Mouse (Mus musculus): ENCODE data around the gene Gm38392. TPM values are rescaled to one million over a fixed set of nuclear protein-coding genes. Genes with fewer than 3 reads are reported as not detected.

Gm38392 gene
- polyA plus RNA-seq, 1 experiment from 2014 or later: not detected

- WGBS: 5% methylated on average over 2 of the region's 2 CpGs
- Histone ChIP-seq H3K4me3 (no peak overlapping the region), H3K27me3 (peaks cover 10% of the 10 kb centered on the region; the same call in 1 of the 2 replicates), H3K36me3 (ENCODE audit: poor library complexity, severe bottlenecking) (no peaks in the 10 kb centered on the region), H3K27ac (no peak overlapping the region), H3K9ac (no peak overlapping the region), H3K4me2 (no peak overlapping the region), H3K9me3 (replicated peaks) (no peaks in the 10 kb centered on the region), H3K4me1 (peaks cover 50% of the 10 kb centered on the region)
- ATAC-seq: no peak
Observed at GRCm38 (mm10) chr3:88244071-88244470, 42.9 kb downstream of the Gm38392 start.

DNA sequence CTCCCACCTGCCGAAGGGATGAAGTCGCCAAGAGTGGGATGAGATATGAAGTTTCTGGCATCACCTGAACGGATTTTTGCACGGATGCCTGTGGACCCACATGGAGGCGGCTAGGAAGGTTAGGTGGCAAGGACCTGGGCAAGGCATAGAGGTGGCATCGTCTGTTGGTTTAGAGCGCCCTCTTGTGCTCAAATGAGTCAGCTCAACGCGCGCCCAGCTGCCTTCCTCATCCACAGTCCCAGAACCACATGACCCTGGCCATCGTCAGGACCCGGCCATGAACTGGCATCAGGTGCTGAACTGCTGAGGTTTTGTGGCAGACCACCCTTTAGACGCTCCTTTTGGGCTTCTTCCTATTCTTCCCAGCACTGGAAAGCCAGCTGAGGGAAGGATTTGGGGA, 44.5 kb downstream of the Gm38392 start:
- Histone ChIP-seq H3K9me3 (replicated peaks) (no peaks in the 10 kb centered on the region), H3K4me2 (peak overlapping the region; percentile 57), H3K27ac (peak overlapping the region; percentile 100), H3K9ac (peak overlapping the region; percentile 66), H3K27me3 (peaks cover 15% of the 10 kb centered on the region; the same call in 1 of the 2 replicates), H3K4me3 (no peak overlapping the region), H3K4me1 (peaks cover 65% of the 10 kb centered on the region), H3K36me3 (ENCODE audit: poor library complexity, severe bottlenecking) (no peaks in the 10 kb centered on the region)
- ATAC-seq: peak; percentile 67
- WGBS: under 1% methylated on average over 13 of the region's 13 CpGs

DNA sequence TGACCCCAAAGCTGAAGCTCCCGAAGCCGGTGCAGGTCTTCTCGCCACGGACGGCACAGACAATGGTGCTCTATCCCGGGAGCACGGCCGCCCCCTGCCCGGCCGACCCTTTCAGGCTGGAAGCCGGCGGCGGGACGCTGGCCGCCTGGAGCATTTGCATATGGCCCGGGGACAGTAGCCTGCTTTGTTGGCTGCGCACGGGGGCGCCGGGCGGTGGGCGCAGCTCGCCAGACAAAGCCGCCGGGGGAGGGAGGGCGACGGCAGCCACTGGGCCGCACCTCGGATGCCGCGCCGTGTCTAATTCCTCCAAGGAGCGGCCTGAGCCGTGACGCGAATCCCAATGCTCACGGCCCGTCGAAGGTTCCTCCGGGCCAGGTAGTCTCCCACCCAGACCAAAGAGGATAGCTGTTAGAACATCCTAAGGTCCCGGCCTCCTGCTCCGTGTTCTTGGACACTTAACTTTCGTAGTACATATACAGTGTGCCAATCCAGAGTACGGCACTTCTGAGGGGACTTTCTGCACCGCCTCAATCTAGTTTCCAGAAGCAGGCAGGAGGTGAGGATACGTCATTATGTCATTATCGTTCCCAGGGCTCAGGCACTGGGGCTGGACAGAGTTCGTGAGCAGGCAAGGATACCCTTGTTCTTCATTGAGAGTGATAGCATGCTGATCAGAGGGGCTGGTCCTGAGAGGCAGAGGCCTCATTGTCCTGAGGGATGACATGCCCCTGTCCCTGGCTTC, 45.8 kb downstream of the Gm38392 start:
- Histone ChIP-seq H3K9me3 (replicated peaks) (no peaks in the 10 kb centered on the region), H3K27me3 (peaks cover 15% of the 10 kb centered on the region; the same call in 1 of the 2 replicates), H3K4me2 (peak overlapping the region; percentile 57), H3K4me3 (peak overlapping the region; percentile 26), H3K9ac (peak overlapping the region; percentile 66), H3K27ac (peak overlapping the region; percentile 100), H3K36me3 (ENCODE audit: poor library complexity, severe bottlenecking) (no peaks in the 10 kb centered on the region), H3K4me1 (peaks cover 78% of the 10 kb centered on the region)
- ATAC-seq: peak; percentile 24
- under 1% methylated on average over 40 of the region's 48 CpGs for WGBS

- Histone ChIP-seq H3K4me3 (no peak overlapping the region), H3K4me1 (peaks cover 95% of the 10 kb centered on the region), H3K4me2 (peak overlapping the region; percentile 30), H3K27me3 (peaks cover 11% of the 10 kb centered on the region; the same call in 1 of the 2 replicates), H3K9ac (peak overlapping the region; percentile 66), H3K27ac (peak overlapping the region; percentile 100), H3K36me3 (ENCODE audit: poor library complexity, severe bottlenecking) (no peaks in the 10 kb centered on the region), H3K9me3 (replicated peaks) (no peaks in the 10 kb centered on the region)
- ATAC-seq: no peak
- WGBS: 61% methylated on average over 4 of the region's 4 CpGs
Observed at GRCm38 (mm10) chr3:88239446-88239845, 47.6 kb downstream of the Gm38392 start.

- Histone ChIP-seq H3K36me3 (ENCODE audit: poor library complexity, severe bottlenecking) (no peaks in the 10 kb centered on the region), H3K27me3 (0 out of 2 replicates have a peak, but pooled peaks cover 8% of the 10 kb centered on the region), H3K9me3 (replicated peaks) (no peaks in the 10 kb centered on the region), H3K27ac (peak overlapping the region; percentile 100), H3K4me2 (peak overlapping the region; percentile 30), H3K9ac (peak overlapping the region; percentile 66), H3K4me1 (peaks cover 98% of the 10 kb centered on the region), H3K4me3 (no peak overlapping the region)
- WGBS: 19% methylated on average over 8 of the region's 8 CpGs
- ATAC-seq: peak; percentile 61
Observed at GRCm38 (mm10) chr3:88238866-88239391, 48.1 kb downstream of the Gm38392 start.

- H3K27ac ChIP-seq: peak overlapping the region; percentile 100
- no peaks in the 10 kb centered on the region for H3K36me3 ChIP-seq (ENCODE audit: poor library complexity, severe bottlenecking)
- 3% methylated on average over 10 of the region's 10 CpGs for WGBS
- no peak overlapping the region for H3K4me3 ChIP-seq
- H3K9ac ChIP-seq: peak overlapping the region; percentile 66
- no peaks in the 10 kb centered on the region for H3K9me3 ChIP-seq (replicated peaks)
- H3K4me1 ChIP-seq: peaks cover 98% of the 10 kb centered on the region
- ATAC-seq: no peak
- H3K4me2 ChIP-seq: peak overlapping the region; percentile 10; the same call in 1 of the 2 replicates
- H3K27me3 ChIP-seq: 0 out of 2 replicates have a peak, but pooled peaks cover 8% of the 10 kb centered on the region
Observed at GRCm38 (mm10) chr3:88237556-88238194, 49.3 kb downstream of the Gm38392 start.

DNA sequence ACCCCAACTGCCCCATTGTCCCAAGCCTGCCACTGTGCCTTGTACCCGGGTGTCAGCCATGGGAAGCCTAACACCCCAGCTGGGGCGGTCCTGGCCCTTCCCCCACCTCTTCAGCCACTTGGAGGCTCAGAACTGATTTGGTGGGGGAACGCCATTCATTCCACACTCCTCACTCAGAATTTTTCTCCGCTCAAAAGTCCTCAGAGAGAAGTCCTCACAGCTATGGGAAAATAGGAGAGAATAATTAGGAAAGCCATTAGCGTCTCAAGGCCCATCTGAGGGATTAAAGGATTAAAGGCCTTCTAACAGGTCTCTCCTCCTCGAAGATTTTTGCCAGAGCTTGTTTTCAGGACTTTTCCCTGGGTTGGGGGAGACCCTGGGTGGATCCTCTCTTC, 49.9 kb downstream of the Gm38392 start:
- no peaks in the 10 kb centered on the region for H3K9me3 ChIP-seq (replicated peaks)
- WGBS: 2% methylated on average over 6 of the region's 6 CpGs
- H3K4me1 ChIP-seq: peaks cover 98% of the 10 kb centered on the region
- no peak overlapping the region for H3K4me3 ChIP-seq
- peak overlapping the region; percentile 100 for H3K27ac ChIP-seq
- H3K36me3 ChIP-seq (ENCODE audit: poor library complexity, severe bottlenecking): no peaks in the 10 kb centered on the region
- peak overlapping the region; percentile 66; the same call in 1 of the 2 replicates for H3K9ac ChIP-seq
- ATAC-seq: no peak
- 0 out of 2 replicates have a peak, but pooled peaks cover 8% of the 10 kb centered on the region for H3K27me3 ChIP-seq
- H3K4me2 ChIP-seq: peak overlapping the region; percentile 10; the same call in 1 of the 2 replicates

DNA sequence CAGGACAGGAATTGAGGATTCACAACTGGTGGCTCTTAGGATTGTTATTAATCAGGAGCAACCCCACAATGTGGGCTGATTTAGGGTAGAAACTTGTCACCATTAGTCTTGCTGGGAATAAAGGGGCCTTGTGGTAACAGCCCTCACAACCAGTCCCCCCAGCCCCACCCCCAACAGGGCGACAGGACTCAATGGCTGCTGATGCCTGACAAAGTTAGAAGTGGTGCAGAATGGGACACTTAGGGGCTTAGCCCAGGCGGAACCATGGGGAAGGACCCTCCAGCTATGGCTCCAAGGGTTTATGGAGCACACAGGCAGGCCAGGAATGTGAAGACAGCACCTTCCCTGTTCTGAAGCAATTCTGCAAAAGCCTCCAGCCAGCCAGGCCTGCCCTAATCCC, 51.4 kb downstream of the Gm38392 start:
- no peak for ATAC-seq
- H3K4me1 ChIP-seq: peaks cover 98% of the 10 kb centered on the region
- H3K27ac ChIP-seq: peak overlapping the region; percentile 100
- 0 out of 2 replicates have a peak, but pooled peaks cover 8% of the 10 kb centered on the region for H3K27me3 ChIP-seq
- H3K4me3 ChIP-seq: no peak overlapping the region
- H3K9me3 ChIP-seq (replicated peaks): no peaks in the 10 kb centered on the region
- peak overlapping the region; percentile 23; the same call in 1 of the 2 replicates for H3K9ac ChIP-seq
- whole genome bisulfite sequencing: 22% methylated on average over 2 of the region's 2 CpGs
- H3K4me2 ChIP-seq: no peak overlapping the region
- peaks cover 4% of the 10 kb centered on the region; the same call in 1 of the 2 replicates for H3K36me3 ChIP-seq (ENCODE audit: poor library complexity, severe bottlenecking)

- Histone ChIP-seq H3K27ac (peak overlapping the region; percentile 100), H3K4me3 (no peak overlapping the region), H3K27me3 (0 out of 2 replicates have a peak, but pooled peaks cover 5% of the 10 kb centered on the region), H3K4me2 (0 out of 2 replicates have a peak overlapping the region, but pooled peaks have one; percentile 5), H3K4me1 (peaks cover 98% of the 10 kb centered on the region), H3K9me3 (replicated peaks) (no peaks in the 10 kb centered on the region), H3K36me3 (ENCODE audit: poor library complexity, severe bottlenecking) (peaks cover 8% of the 10 kb centered on the region), H3K9ac (0 out of 2 replicates have a peak overlapping the region, but pooled peaks have one; percentile 23)
- 2% methylated on average over 3 of the region's 3 CpGs for WGBS
- ATAC-seq: no peak
Observed at GRCm38 (mm10) chr3:88235216-88235615, 51.8 kb downstream of the Gm38392 start.

GRCm38 (mm10) chr3:88234041-88234440, 53.0 kb downstream of the Gm38392 start:
- 0 out of 2 replicates have a peak, but pooled peaks cover 5% of the 10 kb centered on the region for H3K27me3 ChIP-seq
- peak overlapping the region; percentile 17; the same call in 1 of the 2 replicates for H3K9ac ChIP-seq
- H3K36me3 ChIP-seq (ENCODE audit: poor library complexity, severe bottlenecking): peaks cover 20% of the 10 kb centered on the region
- no peaks in the 10 kb centered on the region for H3K9me3 ChIP-seq (replicated peaks)
- H3K4me2 ChIP-seq: peak overlapping the region; percentile 18; the same call in 1 of the 2 replicates
- peak overlapping the region; percentile 100 for H3K27ac ChIP-seq
- H3K4me1 ChIP-seq: peaks cover 99% of the 10 kb centered on the region
- 28% methylated on average over 8 of the region's 8 CpGs for WGBS
- H3K4me3 ChIP-seq: no peak overlapping the region
- no peak for ATAC-seq

DNA sequence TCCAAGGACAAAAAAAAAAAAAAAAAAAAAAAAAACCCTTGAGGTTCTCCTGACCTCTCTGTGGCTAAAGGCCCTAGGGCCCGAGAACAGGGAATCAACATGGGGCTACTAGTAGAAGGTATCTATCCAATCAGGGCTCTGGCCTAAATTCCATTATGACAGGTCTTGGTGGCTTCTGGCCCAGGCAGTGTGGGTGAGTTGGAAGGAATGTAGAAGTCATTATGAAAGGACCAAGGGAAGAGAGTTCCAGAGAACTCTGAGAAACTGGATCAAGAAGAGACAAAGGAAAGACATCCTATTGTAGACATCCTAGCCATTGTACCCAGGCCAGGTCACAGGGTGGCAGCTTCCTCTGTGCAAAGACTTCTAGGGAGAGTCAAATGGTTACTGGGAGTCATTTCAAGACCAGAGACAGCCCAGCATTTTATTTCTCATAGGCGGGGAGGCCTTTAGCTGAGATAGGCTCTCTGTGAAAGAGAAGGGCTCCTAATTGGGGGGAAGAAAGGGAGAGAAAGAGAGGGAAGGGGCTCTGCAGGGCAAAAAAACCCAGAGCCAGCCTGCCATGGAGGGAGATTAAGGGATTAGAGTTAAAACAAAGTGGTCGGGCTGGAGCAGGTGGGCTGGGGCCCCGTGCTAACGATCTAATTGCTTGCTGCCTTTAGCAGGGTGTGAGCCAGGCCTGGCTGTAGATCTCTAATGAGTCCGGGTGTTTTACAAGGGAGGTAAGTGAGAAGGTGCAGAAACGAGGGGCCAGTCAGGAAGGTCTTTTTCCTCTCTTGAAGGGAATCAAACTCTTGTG, 54.0 kb downstream of the Gm38392 start:
- no peak; the same call in 1 of the 2 replicates for ATAC-seq
- peak overlapping the region; percentile 100 for H3K27ac ChIP-seq
- WGBS: 6% methylated on average over 7 of the region's 7 CpGs
- H3K4me3 ChIP-seq: no peak overlapping the region
- H3K4me1 ChIP-seq: peaks cover 99% of the 10 kb centered on the region
- H3K27me3 ChIP-seq: no peaks in the 10 kb centered on the region
- H3K36me3 ChIP-seq (ENCODE audit: poor library complexity, severe bottlenecking): peaks cover 29% of the 10 kb centered on the region
- peak overlapping the region; percentile 17; the same call in 1 of the 2 replicates for H3K9ac ChIP-seq
- no peaks in the 10 kb centered on the region for H3K9me3 ChIP-seq (replicated peaks)
- peak overlapping the region; percentile 18 for H3K4me2 ChIP-seq

All from forebrain, embryonic 13.5 days (tissue).